Mouse (Mus musculus) MEL (cell line): ENCODE results near the gene Mfap1a. TPM values are rescaled to one million over a fixed set of nuclear protein-coding genes. Genes with fewer than 3 reads are reported as not detected.

Source experiments
- DNase-seq: peaks from one replicate; pipeline ENCODE4 v3.0.0; 2011; ENCODE audit warnings: low read depth, low spot score
- H3K27ac ChIP-seq: 2 replicates; pipeline ENCODE4 v1.5.1; 2012; ENCODE audit warnings: low read depth, mild to moderate bottlenecking, control low read depth, low read length, moderate library complexity; ENCODE audit not compliant: control insufficient read depth
- H3K27me3 ChIP-seq, 2 experiments: fragments of 150-350 bp in 1 of 2; sonication (generic) in 1 of 2; 2 replicates each; pipeline ENCODE4 v1.6.1; 2012; ENCODE audit warnings: low read length in 2 of 2, mild to moderate bottlenecking in 2 of 2, improper control_type of control experiment in 1 of 2, moderate library complexity in 1 of 2; ENCODE audit not compliant: insufficient read depth in 2 of 2, control insufficient read depth in 1 of 2
- H3K36me3 ChIP-seq, 2 experiments: 2 replicates each; pipeline ENCODE4 v1.6.1; 2012 to 2014; ENCODE audit warnings: low read length in 2 of 2, improper control_type of control experiment in 1 of 2, inconsistent platforms in 1 of 2, mild to moderate bottlenecking in 1 of 2; ENCODE audit not compliant: insufficient read depth in 2 of 2, control insufficient read depth in 1 of 2
- H3K4me1 ChIP-seq, 2 experiments: fragments of 150-350 bp in 1 of 2; sonication (generic) in 1 of 2; 2 replicates each; pipeline ENCODE4 v1.6.1; 2012; ENCODE audit warnings: low read length in 2 of 2, improper control_type of control experiment in 1 of 2, mild to moderate bottlenecking in 1 of 2; ENCODE audit not compliant: insufficient read depth in 2 of 2, control insufficient read depth in 1 of 2
- H3K4me3 ChIP-seq, 2 experiments: fragments of 150-350 bp in 1 of 2; sonication (generic) in 1 of 2; 2 replicates each; pipeline ENCODE4 v1.5.1; 2012; ENCODE audit warnings: low read depth in 2 of 2, low read length in 2 of 2, mild to moderate bottlenecking in 2 of 2, moderate library complexity in 2 of 2, control low read depth in 1 of 2, improper control_type of control experiment in 1 of 2; ENCODE audit not compliant: control insufficient read depth in 1 of 2, insufficient read depth in 1 of 2
- H3K79me2 ChIP-seq: 2 replicates; pipeline ENCODE4 v1.6.1; 2012; ENCODE audit warnings: mild to moderate bottlenecking, low read length, moderate library complexity; ENCODE audit not compliant: control insufficient read depth, poor library complexity, insufficient read depth
- H3K9ac ChIP-seq: 2 replicates; pipeline ENCODE4 v1.6.1; 2012; ENCODE audit warnings: low read depth, mild to moderate bottlenecking, control low read depth, low read length, moderate library complexity; ENCODE audit not compliant: control insufficient read depth, poor library complexity, severe bottlenecking
- H3K9me3 ChIP-seq: fragments of 150-350 bp; sonication (generic); replicated peaks from 2 replicates; pipeline ENCODE4 v1.6.1; 2012; ENCODE audit warnings: mild to moderate bottlenecking, low read length, improper control_type of control experiment, moderate library complexity; ENCODE audit not compliant: insufficient read depth
- EP300 ChIP-seq, 2 experiments: IDR thresholded peaks; 2 replicates each; pipeline ENCODE4 v1.6.1; 2011; ENCODE audit warnings: improper control_type of control experiment in 2 of 2, low read length in 2 of 2, low read depth in 1 of 2, mild to moderate bottlenecking in 1 of 2
- ETS1 ChIP-seq: IDR thresholded peaks from 2 replicates; pipeline ENCODE4 v1.6.1; 2012; ENCODE audit warnings: low read depth, mild to moderate bottlenecking, inconsistent platforms, low read length, improper control_type of control experiment, moderate library complexity
- GABPA ChIP-seq: IDR thresholded peaks from 2 replicates; pipeline ENCODE4 v1.6.1; 2012; ENCODE audit warnings: low read depth, mild to moderate bottlenecking, inconsistent platforms, low read length, improper control_type of control experiment, moderate library complexity
- GATA1 ChIP-seq: IDR thresholded peaks from 2 replicates; pipeline ENCODE4 v1.6.1; 2011; ENCODE audit warnings: low read depth, low read length, improper control_type of control experiment
- HCFC1 ChIP-seq: IDR thresholded peaks from 2 replicates; pipeline ENCODE4 v1.6.1; 2012; ENCODE audit warnings: low read depth, mild to moderate bottlenecking, inconsistent platforms, low read length, improper control_type of control experiment, moderate library complexity
- JUND ChIP-seq: IDR thresholded peaks from 2 replicates; pipeline ENCODE4 v1.6.1; 2011; ENCODE audit warnings: low read depth, mild to moderate bottlenecking, improper control_type of control experiment, low read length
- KAT2A ChIP-seq: conservative IDR thresholded peaks from 2 replicates; pipeline ENCODE4 v1.6.1; 2012; ENCODE audit warnings: low read depth, low read length, improper control_type of control experiment, inconsistent platforms
- MAX ChIP-seq: IDR thresholded peaks from 2 replicates; pipeline ENCODE4 v1.6.1; 2011; ENCODE audit warnings: low read length, improper control_type of control experiment
- MEF2A ChIP-seq: IDR thresholded peaks from 2 replicates; pipeline ENCODE4 v1.6.1; 2014; ENCODE audit warnings: low read depth, mild to moderate bottlenecking, inconsistent platforms, low read length, improper control_type of control experiment; ENCODE audit not compliant: poor library complexity, insufficient replicate concordance, severe bottlenecking; ENCODE audit errors: extremely low read depth
- MXI1 ChIP-seq: IDR thresholded peaks from 2 replicates; pipeline ENCODE4 v1.6.1; 2011; ENCODE audit warnings: mild to moderate bottlenecking, low read depth, low read length, improper control_type of control experiment
- MYB ChIP-seq: IDR thresholded peaks from 2 replicates; pipeline ENCODE4 v1.6.1; 2011; ENCODE audit warnings: mild to moderate bottlenecking, low read depth, low read length, improper control_type of control experiment
- MYC ChIP-seq: IDR thresholded peaks from 2 replicates; pipeline ENCODE4 v1.6.1; 2011; ENCODE audit warnings: low read depth, mild to moderate bottlenecking, low read length, improper control_type of control experiment, moderate library complexity
- NRF1 ChIP-seq: IDR thresholded peaks from 2 replicates; pipeline ENCODE4 v1.6.1; 2014; ENCODE audit warnings: low read depth, mild to moderate bottlenecking, inconsistent platforms, low read length, improper control_type of control experiment, moderate library complexity; ENCODE audit not compliant: poor library complexity, insufficient read depth, severe bottlenecking
- POLR2A ChIP-seq, 2 experiments: IDR thresholded peaks; 2 replicates each; pipeline ENCODE4 v1.6.1; 2011 to 2012; ENCODE audit warnings: low read length in 2 of 2, mild to moderate bottlenecking in 2 of 2, control low read depth in 1 of 2, improper control_type of control experiment in 1 of 2, low read depth in 1 of 2, moderate library complexity in 1 of 2; ENCODE audit not compliant: control insufficient read depth in 1 of 2, insufficient read depth in 1 of 2, poor library complexity in 1 of 2
- POLR2AphosphoS2 ChIP-seq: IDR thresholded peaks from 2 replicates; pipeline ENCODE4 v1.6.1; 2011; ENCODE audit warnings: low read length, improper control_type of control experiment
- POLR2AphosphoS5 ChIP-seq: IDR thresholded peaks from 2 replicates; pipeline ENCODE4 v1.6.1; 2012; ENCODE audit warnings: low read depth, borderline replicate concordance, mild to moderate bottlenecking, inconsistent platforms, low read length, moderate library complexity, mixed read lengths
- RAD21 ChIP-seq: IDR thresholded peaks from 2 replicates; pipeline ENCODE4 v1.6.1; 2011; ENCODE audit warnings: mild to moderate bottlenecking, low read depth, low read length, improper control_type of control experiment
- RCOR1 ChIP-seq: IDR thresholded peaks from 2 replicates; pipeline ENCODE4 v1.6.1; 2012; ENCODE audit warnings: low read depth, mild to moderate bottlenecking, inconsistent platforms, low read length, improper control_type of control experiment
- TBP ChIP-seq: IDR thresholded peaks from 2 replicates; pipeline ENCODE4 v1.8.0; 2011; ENCODE audit warnings: low read depth, low read length, improper control_type of control experiment
- TCF12 ChIP-seq: IDR thresholded peaks from 2 replicates; pipeline ENCODE4 v1.6.1; 2014; ENCODE audit warnings: low read depth, mild to moderate bottlenecking, inconsistent platforms, low read length, improper control_type of control experiment, moderate library complexity
- ZMIZ1 ChIP-seq: IDR thresholded peaks from 2 replicates; pipeline ENCODE4 v1.6.1; 2012; ENCODE audit warnings: low read depth, mild to moderate bottlenecking, inconsistent platforms, low read length, improper control_type of control experiment, moderate library complexity
- ZNF384 ChIP-seq: IDR thresholded peaks from 2 replicates; pipeline ENCODE4 v1.6.1; 2012; ENCODE audit warnings: low read depth, mild to moderate bottlenecking, inconsistent platforms, low read length, improper control_type of control experiment
- polyA plus RNA-seq, 2 experiments: library from polyadenylated mRNA; stranded (reverse) in 1 of 2; unstranded in 1 of 2; fragments of >175 nt in 1 of 2; fragments of >200 nt in 1 of 2; gene quantifications; 2 replicates each; pipeline versions ENCODE4 v1.2.1 to v1.2.4; 2012; ENCODE audit warnings: low replicate concordance in 2 of 2, low read depth in 1 of 2; ENCODE audit not compliant: insufficient read length in 2 of 2, insufficient read depth in 1 of 2, missing spikeins in 1 of 2
- total RNA-seq: library from RNA; depleted of rRNA; stranded (reverse); fragments of 300-350 nt; gene quantifications from 2 replicates; pipeline ENCODE4 v1.2.3, GENCODE M21; 2012

Gene Mfap1a
- total and polyA plus RNA-seq, 3 experiments = 23.8 to 29.3 TPM; not detected in 1

GRCm38 (mm10) chr2:121446506-121446905 is 60.0 kb downstream of the Mfap1a start:
- Histone ChIP-seq H3K9me3 (no peaks in the 10 kb centered on the region), H3K79me2 (peaks cover 16% of the 10 kb centered on the region), H3K36me3 (peaks cover 0 to 27% of the 10 kb centered on the region in 2 experiments; a peak in 2 of 4 replicates), H3K4me3 (peak overlapping the region in 1 of 2 experiments; percentile 59; a peak in 2 of 4 replicates), H3K4me1 (peaks cover 17 to 37% of the 10 kb centered on the region in 2 experiments), H3K27ac (no peak overlapping the region), H3K27me3 (no peaks in the 10 kb centered on the region), H3K9ac (no peak overlapping the region)
- TF ChIP-seq MYB (no peak), MEF2A (no peak), RAD21 (no peak), GABPA (no peak), JUND (no peak), KAT2A (no peak), MYC (no peak), HCFC1 (no peak), ZNF384 (no peak), EP300 (IDR thresholded peaks at IDR 0.05; ENCODE audit: low read depth in 1 of 2, low read length in 2 of 2) (no peak), POLR2AphosphoS5 (no peak)
- no peak for DNase-seq

GRCm38 (mm10) chr2:121445117-121445516 is 61.3 kb downstream of the Mfap1a start:
- Histone ChIP-seq H3K4me1 (peaks cover 11 to 27% of the 10 kb centered on the region in 2 experiments), H3K36me3 (peaks cover 0 to 18% of the 10 kb centered on the region in 2 experiments; a peak in 2 of 4 replicates), H3K27ac (peak overlapping the region; percentile 10), H3K27me3 (no peaks in the 10 kb centered on the region), H3K4me3 (peak overlapping the region in 1 of 2 experiments; percentile 35; a peak in 1 of 4 replicates), H3K9ac (no peak overlapping the region), H3K9me3 (no peaks in the 10 kb centered on the region)
- TF ChIP-seq POLR2A (IDR thresholded peaks at IDR 0.05; ENCODE audit: control insufficient read depth in 1 of 2, insufficient read depth in 1 of 2, low read depth in 1 of 2, low read length in 2 of 2, poor library complexity in 1 of 2) = no peak
- peak; percentile 72 for TF ChIP-seq TCF12
- 0 out of 2 replicates have a peak, but pooled peaks have one; percentile 18 for TF ChIP-seq MAX
- 0 out of 2 replicates have a peak, but pooled peaks have one; percentile 22 for TF ChIP-seq RCOR1
- TF ChIP-seq ETS1 = peak; percentile 32; the same call in 1 of the 2 replicates
- TF ChIP-seq NRF1 = no peak
- TF ChIP-seq POLR2AphosphoS2 = no peak
- peak; percentile 49; the same call in 1 of the 2 replicates for TF ChIP-seq GATA1
- no peak for TF ChIP-seq MXI1
- no peak for TF ChIP-seq TBP
- TF ChIP-seq ZMIZ1 = no peak
- TF ChIP-seq EP300 (IDR thresholded peaks at IDR 0.05; ENCODE audit: low read depth in 1 of 2, low read length in 2 of 2) = peak; percentile 46 to 68; a peak in 3 of 4 replicates
- TF ChIP-seq, all 39 proteins: peak for 6
- H3K79me2 ChIP-seq = peaks cover 9% of the 10 kb centered on the region
- DNase-seq = no peak
